Comparison of ENCODE assay signal across 8 mouse cellular contexts in the genomic region with DNA sequence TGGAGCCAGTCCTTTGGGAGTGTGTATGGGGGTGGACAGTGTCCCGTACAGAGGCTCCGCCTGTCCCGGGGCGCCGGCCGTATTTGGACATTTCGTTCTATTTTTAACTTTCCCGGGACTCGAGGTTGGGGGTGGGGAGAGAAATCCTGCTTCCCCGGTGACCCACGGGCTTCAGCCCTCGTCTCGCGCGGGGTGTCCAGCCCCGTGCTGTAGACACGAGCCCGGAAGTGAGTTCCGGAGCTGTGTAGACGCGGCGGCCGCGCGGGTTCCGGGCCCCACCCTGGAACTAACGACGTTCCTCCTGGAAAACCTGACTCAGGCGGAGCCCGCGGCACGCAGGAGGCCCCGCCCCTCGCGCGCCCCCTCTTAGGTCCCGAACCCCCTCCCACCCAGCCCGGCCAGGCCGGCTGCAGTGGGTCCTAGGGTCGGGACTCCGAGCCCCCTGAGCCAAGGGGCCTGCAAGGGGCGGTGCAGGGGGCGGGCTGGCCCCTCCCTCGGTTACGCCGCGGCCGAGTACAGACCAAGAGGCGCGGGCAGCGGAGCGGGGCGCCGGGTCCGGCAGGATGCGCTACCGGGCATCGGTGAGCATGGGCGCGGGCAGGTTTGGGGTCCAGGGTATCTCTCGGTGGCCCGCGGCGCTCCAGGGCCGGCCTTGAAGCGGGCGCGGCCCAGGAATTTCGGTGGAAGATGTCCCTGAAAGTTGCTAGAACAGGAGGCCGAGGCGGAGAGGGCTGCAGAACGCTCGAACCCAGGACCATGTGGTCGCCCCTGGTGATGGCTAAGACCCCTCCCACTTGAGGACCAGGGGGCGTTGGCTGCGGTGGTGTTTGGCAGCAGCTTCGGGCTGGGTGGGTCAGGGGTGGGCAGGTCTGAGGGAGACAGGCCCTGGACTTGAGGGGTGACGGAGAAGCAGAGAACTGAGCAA. TPM values are rescaled to one million over a fixed set of nuclear protein-coding genes. Genes with fewer than 3 reads are reported as not detected.
DNase-seq lines count a peak whose midpoint lies in the region; ATAC-seq and TF ChIP-seq lines count a peak whose summit lies in the region.

No protein-coding gene starts in this region.

- WGBS in bone marrow, adult 2 months, result under 1% methylated on average over 78 of the region's 78 CpGs
- WGBS in forebrain, embryonic 11.5 days, result 3% methylated on average over 77 of the region's 78 CpGs
- under 1% methylated on average over 69 of the region's 78 CpGs for WGBS in heart, postnatal 0 days

- TF ChIP-seq EP300 in heart, postnatal 0 days (IDR thresholded peaks at IDR 0.05; ENCODE audit: low read depth), result peak; percentile 41; the same call in 1 of the 2 replicates

- peak overlapping the region; percentile 99 for H3K27ac ChIP-seq in bone marrow, adult 2 months (ENCODE audit: control insufficient read depth, insufficient read depth, low read depth, low read length, poor library complexity)
- H3K27ac ChIP-seq in forebrain, embryonic 11.5 days (ENCODE audit: low read depth, low read length), result no peak overlapping the region
- H3K27ac ChIP-seq in heart, postnatal 0 days (ENCODE audit: low read depth), result peak overlapping the region; percentile 98

- peak overlapping the region; percentile 84 for H3K4me2 ChIP-seq in forebrain, embryonic 11.5 days (ENCODE audit: low read depth, low read length, severe bottlenecking)
- H3K4me2 ChIP-seq in heart, postnatal 0 days (ENCODE audit: low read depth, low read length), result peak overlapping the region; percentile 81

- ATAC-seq in forebrain, embryonic 11.5 days (replicated peaks; ENCODE audit: low FRiP score), result peak; percentile 40; the same call in 1 of the 2 replicates
- ATAC-seq in heart, postnatal 0 days (ENCODE audit: insufficient read depth, low read depth), result peak; percentile 47

- peaks cover 19% of the 10 kb centered on the region for H3K27me3 ChIP-seq in forebrain, embryonic 11.5 days (ENCODE audit: control insufficient read depth, insufficient read depth, low read length)
- H3K27me3 ChIP-seq in heart, postnatal 0 days (ENCODE audit: control insufficient read depth, insufficient read depth, low read length), result no peaks in the 10 kb centered on the region

- TF ChIP-seq POLR2A in bone marrow, adult 2 months (IDR thresholded peaks at IDR 0.05; ENCODE audit: borderline replicate concordance, control insufficient read depth, low read depth, low read length), result peak; percentile 59; the same call in 1 of the 2 replicates

- H3K4me3 ChIP-seq in bone marrow, adult 2 months (replicated peaks; ENCODE audit: control insufficient read depth, low read depth, low read length), result peak overlapping the region; percentile 90
- peak overlapping the region; percentile 39 for H3K4me3 ChIP-seq in forebrain, embryonic 11.5 days (ENCODE audit: low read depth, low read length)
- H3K4me3 ChIP-seq in heart, postnatal 0 days (ENCODE audit: low read depth, low read length), result peak overlapping the region; percentile 85

- H3K36me3 ChIP-seq in forebrain, embryonic 11.5 days (ENCODE audit: control insufficient read depth, insufficient read depth, low read length), result no peaks in the 10 kb centered on the region; the same call in 1 of the 2 replicates
- H3K36me3 ChIP-seq in heart, postnatal 0 days (replicated peaks; ENCODE audit: control insufficient read depth, insufficient read depth, low read length), result peaks cover 38% of the 10 kb centered on the region

- peak overlapping the region; percentile 68 for H3K9ac ChIP-seq in forebrain, embryonic 11.5 days (ENCODE audit: low read length)
- peak overlapping the region; percentile 92 for H3K9ac ChIP-seq in heart, postnatal 0 days (replicated peaks; ENCODE audit: low read depth, low read length)

- TF ChIP-seq CTCF in bone marrow, adult 2 months (IDR thresholded peaks at IDR 0.05; ENCODE audit: control insufficient read depth, insufficient read depth, low read length), result no peak
- no peak for TF ChIP-seq CTCF in heart, postnatal 0 days (IDR thresholded peaks at IDR 0.05; ENCODE audit: low read depth)

- H3K9me3 ChIP-seq in forebrain, embryonic 11.5 days (ENCODE audit: control insufficient read depth, low read length), result no peaks in the 10 kb centered on the region
- no peaks in the 10 kb centered on the region for H3K9me3 ChIP-seq in heart, postnatal 0 days (replicated peaks; ENCODE audit: control insufficient read depth, low read length)

- peaks cover 7% of the 10 kb centered on the region; the same call in 1 of the 2 replicates for H3K4me1 ChIP-seq in bone marrow, adult 2 months (ENCODE audit: control insufficient read depth, insufficient read depth, low read length)
- peaks cover 23% of the 10 kb centered on the region for H3K4me1 ChIP-seq in forebrain, embryonic 11.5 days (replicated peaks; ENCODE audit: control insufficient read depth, insufficient read depth, low read length)
- peaks cover 25% of the 10 kb centered on the region for H3K4me1 ChIP-seq in heart, postnatal 0 days (ENCODE audit: control insufficient read depth, insufficient read depth)

- DNase-seq in CD8-positive naive resting alpha-beta T cell, adult 2 months (ENCODE audit: low read depth in 2 of 2, low spot score in 2 of 2), result peak; percentile 12 to 40
- peak; percentile 79 for DNase-seq in forebrain, embryonic 11.5 days (ENCODE audit: low spot score)
- DNase-seq in heart, postnatal 0 days (ENCODE audit: low spot score), result peak; percentile 83
- DNase-seq in kidney, postnatal 25 days, result peak; percentile 76 to 92
- peak; percentile 87 for DNase-seq in lung, postnatal 10 days
- DNase-seq in retina, embryonic 14.5 days (ENCODE audit: low spot score), result peak; percentile 52
- DNase-seq in thymus, postnatal 25 days, result peak; percentile 69

RNA-seq across cellular contexts. Expression of gene Myo1c, which starts 5.6 kb away (rescaled TPM):
- 35.8 and 69.2 TPM in 2 replicates for polyA plus RNA-seq in bone marrow, adult 2 months (2011; ENCODE audit: insufficient read depth, insufficient read length, low replicate concordance, missing spikeins)
- 13.8 and 15.1 TPM in 2 replicates for polyA plus RNA-seq in forebrain, embryonic 11.5 days (2014; fragmentation: Nextera tagmentation; extraction: Ambion mirVana)
- total RNA-seq in heart, postnatal 0 days (2014; rRNA removed; ENCODE audit: low replicate concordance), result 127 and 143 TPM in 2 replicates
- polyA plus RNA-seq in heart, postnatal 0 days (2015; fragmentation: Nextera tagmentation; extraction: Ambion mirVana), result 40.4 and 45.2 TPM in 2 replicates

RNA-seq across cellular contexts. Expression of gene Crk, which starts 23.2 kb away (rescaled TPM):
- polyA plus RNA-seq in bone marrow, adult 2 months (2011; ENCODE audit: insufficient read depth, insufficient read length, low replicate concordance, missing spikeins), result 14.9 and 39.7 TPM in 2 replicates
- 140 and 143 TPM in 2 replicates for polyA plus RNA-seq in forebrain, embryonic 11.5 days (2014; fragmentation: Nextera tagmentation; extraction: Ambion mirVana)
- 57.0 and 74.0 TPM in 2 replicates for total RNA-seq in heart, postnatal 0 days (2014; rRNA removed; ENCODE audit: low replicate concordance)
- 70.8 and 88.4 TPM in 2 replicates for polyA plus RNA-seq in heart, postnatal 0 days (2015; fragmentation: Nextera tagmentation; extraction: Ambion mirVana)

RNA-seq across cellular contexts. Expression of gene Inpp5k, which starts 25.1 kb away (rescaled TPM):
- polyA plus RNA-seq in bone marrow, adult 2 months (2011; ENCODE audit: insufficient read depth, insufficient read length, low replicate concordance, missing spikeins), result 34.2 and 58.2 TPM in 2 replicates
- 20.8 and 24.6 TPM in 2 replicates for polyA plus RNA-seq in forebrain, embryonic 11.5 days (2014; fragmentation: Nextera tagmentation; extraction: Ambion mirVana)
- 55.9 and 64.6 TPM in 2 replicates for total RNA-seq in heart, postnatal 0 days (2014; rRNA removed; ENCODE audit: low replicate concordance)
- 28.7 and 29.2 TPM in 2 replicates for polyA plus RNA-seq in heart, postnatal 0 days (2015; fragmentation: Nextera tagmentation; extraction: Ambion mirVana)

Comparison
In these comparisons a context has a peak if more than half of its experiments do, and no peak if none do; other contexts are left out.
1. DNase-seq: peak in every context shown above with its lines; median percentile 87 in lung, postnatal 10 days; 84 in kidney, postnatal 25 days; 83 in heart, postnatal 0 days; 79 in forebrain, embryonic 11.5 days; 69 in thymus, postnatal 25 days; 52 in retina, embryonic 14.5 days; 26 in CD8-positive naive resting alpha-beta T cell, adult 2 months.
2. H3K4me3 ChIP-seq: peak in every context shown above with its lines; median percentile 90 in bone marrow, adult 2 months; 85 in heart, postnatal 0 days; 39 in forebrain, embryonic 11.5 days.